Mouse (Mus musculus) G1E (cell line): ENCODE measurements at regions not wholly inside any gene's neighbourhood (a gene's known extent, or its start where the extent isn't known, plus 50 kb on each side); places are given as distances from the start of the nearest gene placed in this dataset.

Source experiments
- ATAC-seq: 2 replicates; pipeline ENCODE4 v1.8.0; 2016; ENCODE audit warnings: mild to moderate bottlenecking; ENCODE audit not compliant: insufficient number of reproducible peaks, poor library complexity, low FRiP score, severe bottlenecking; ENCODE audit errors: extremely low read depth
- DNase-seq: peaks from one replicate; pipeline ENCODE4 v3.0.0; 2012; ENCODE audit warnings: low spot score
- H3K27me3 ChIP-seq: 2 replicates; pipeline ENCODE4 v1.6.1; 2012; ENCODE audit warnings: mild to moderate bottlenecking, low read length, inconsistent platforms; ENCODE audit not compliant: insufficient read depth
- H3K36me3 ChIP-seq: replicated peaks from 2 replicates; pipeline ENCODE3; 2012; ENCODE audit warnings: mild to moderate bottlenecking, inconsistent platforms
- H3K4me1 ChIP-seq: 2 replicates; pipeline ENCODE4 v1.6.1; 2012; ENCODE audit warnings: low read depth, low read length, inconsistent platforms, mixed read lengths; ENCODE audit not compliant: insufficient read depth
- H3K4me3 ChIP-seq: 2 replicates; pipeline ENCODE4 v1.5.1; 2012; ENCODE audit warnings: low read depth, mild to moderate bottlenecking, inconsistent platforms, low read length, moderate library complexity, mixed read lengths
- H3K9me3 ChIP-seq: replicated peaks from 2 replicates; pipeline ENCODE4 v1.6.1; 2012; ENCODE audit warnings: inconsistent platforms
- CTCF ChIP-seq: IDR thresholded peaks from 2 replicates; pipeline ENCODE4 v1.5.1; 2012; ENCODE audit warnings: low read depth, low read length, inconsistent platforms, mixed read lengths
- GATA1 ChIP-seq: IDR thresholded peaks from 2 replicates; pipeline ENCODE4 v1.6.1; 2012; ENCODE audit warnings: borderline replicate concordance, low read length, inconsistent platforms, mixed read lengths
- GATA2 ChIP-seq: IDR thresholded peaks from 2 replicates; pipeline ENCODE4 v1.6.1; 2012; ENCODE audit warnings: low read depth, low read length, inconsistent platforms, borderline replicate concordance
- POLR2AphosphoS5 ChIP-seq: IDR thresholded peaks from 2 replicates; pipeline ENCODE4 v1.6.1; 2012; ENCODE audit warnings: low read depth, low read length, inconsistent platforms; ENCODE audit not compliant: insufficient replicate concordance
- TAL1 ChIP-seq: conservative IDR thresholded peaks from 2 replicates; pipeline ENCODE4 v1.6.1; 2012; ENCODE audit warnings: low read depth, low read length, inconsistent platforms, mixed read lengths

GRCm38 (mm10) chr2:162764059-162764458 is 103.1 kb upstream of the Ptprt start:
- ATAC-seq, result no peak
- H3K36me3 ChIP-seq, result no peaks in the 10 kb centered on the region
- no peak for TF ChIP-seq TAL1
- no peak for TF ChIP-seq GATA1
- no peak for TF ChIP-seq CTCF
- no peak for TF ChIP-seq GATA2
- TF ChIP-seq POLR2AphosphoS5, result no peak
- DNase-seq, result no peak
- peaks cover 59% of the 10 kb centered on the region for H3K9me3 ChIP-seq
- no peaks in the 10 kb centered on the region for H3K4me1 ChIP-seq
- H3K4me3 ChIP-seq, result no peak overlapping the region
- no peaks in the 10 kb centered on the region for H3K27me3 ChIP-seq

GRCm38 (mm10) chr2:162740523-162740922 is 79.6 kb upstream of the Ptprt start:
- Histone ChIP-seq H3K36me3 (no peaks in the 10 kb centered on the region), H3K27me3 (no peaks in the 10 kb centered on the region), H3K4me1 (no peaks in the 10 kb centered on the region), H3K9me3 (peaks cover 55% of the 10 kb centered on the region), H3K4me3 (no peak overlapping the region)
- DNase-seq (no peak), ATAC-seq (no peak)
- TF ChIP-seq GATA2 (no peak), TAL1 (no peak), POLR2AphosphoS5 (no peak), GATA1 (no peak), CTCF (no peak)

GRCm38 (mm10) chr2:162735761-162736160 is 74.8 kb upstream of the Ptprt start:
- H3K4me3 ChIP-seq, result no peak overlapping the region
- DNase-seq (no peak), ATAC-seq (no peak)
- TF ChIP-seq CTCF (no peak), POLR2AphosphoS5 (no peak)
- no peaks in the 10 kb centered on the region for H3K36me3 ChIP-seq
- no peaks in the 10 kb centered on the region for H3K4me1 ChIP-seq
- H3K27me3 ChIP-seq, result no peaks in the 10 kb centered on the region
- peaks cover 50% of the 10 kb centered on the region for H3K9me3 ChIP-seq

GRCm38 (mm10) chr2:162734286-162734685 is 73.3 kb upstream of the Ptprt start:
- TF ChIP-seq GATA2 (no peak), POLR2AphosphoS5 (no peak), GATA1 (no peak), TAL1 (no peak), CTCF (no peak)
- DNase-seq (no peak), ATAC-seq (no peak)
- H3K36me3 ChIP-seq, result no peaks in the 10 kb centered on the region
- H3K9me3 ChIP-seq, result peaks cover 49% of the 10 kb centered on the region
- no peak overlapping the region for H3K4me3 ChIP-seq
- no peaks in the 10 kb centered on the region for H3K4me1 ChIP-seq
- H3K27me3 ChIP-seq, result no peaks in the 10 kb centered on the region

GRCm38 (mm10) chr2:162720016-162720415 is 59.1 kb upstream of the Ptprt start:
- TF ChIP-seq TAL1 (no peak), POLR2AphosphoS5 (no peak), CTCF (no peak), GATA2 (no peak), GATA1 (no peak)
- no peaks in the 10 kb centered on the region for H3K27me3 ChIP-seq
- ATAC-seq (no peak), DNase-seq (no peak)
- H3K4me1 ChIP-seq, result no peaks in the 10 kb centered on the region
- H3K9me3 ChIP-seq, result peaks cover 76% of the 10 kb centered on the region
- no peaks in the 10 kb centered on the region for H3K36me3 ChIP-seq
- H3K4me3 ChIP-seq, result no peak overlapping the region

GRCm38 (mm10) chr2:162718466-162718865 is 57.5 kb upstream of the Ptprt start:
- TF ChIP-seq GATA2 (no peak), CTCF (no peak), TAL1 (no peak), POLR2AphosphoS5 (no peak), GATA1 (no peak)
- ATAC-seq, result no peak
- H3K9me3 ChIP-seq, result peaks cover 84% of the 10 kb centered on the region

GRCm38 (mm10) chr2:162714976-162715375 is 54.0 kb upstream of the Ptprt start:
- Histone ChIP-seq H3K4me3 (no peak overlapping the region), H3K4me1 (no peaks in the 10 kb centered on the region), H3K27me3 (no peaks in the 10 kb centered on the region), H3K36me3 (no peaks in the 10 kb centered on the region), H3K9me3 (peaks cover 86% of the 10 kb centered on the region)
- ATAC-seq (no peak), DNase-seq (no peak)
- TF ChIP-seq TAL1 (no peak), CTCF (no peak), GATA2 (no peak), GATA1 (no peak), POLR2AphosphoS5 (no peak)

More at GRCm38 (mm10) chr2:162718466-162718865, 57.5 kb upstream of the Ptprt start:
- H3K36me3 ChIP-seq, result no peaks in the 10 kb centered on the region
- no peak overlapping the region for H3K4me3 ChIP-seq
- H3K4me1 ChIP-seq, result no peaks in the 10 kb centered on the region
- no peak for DNase-seq
- H3K27me3 ChIP-seq, result no peaks in the 10 kb centered on the region
